Mouse (Mus musculus) midbrain, embryonic 14.5 days (tissue): ENCODE data around the gene Nckap5l. TPM values are rescaled to one million over a fixed set of nuclear protein-coding genes. Genes with fewer than 3 reads are reported as not detected.

Experiments used
- ATAC-seq: fragments of 200-750 bp; cut with Nextera tagmentation; 2 replicates; pipeline ENCODE4 v1.8.0; 2017; ENCODE audit warnings: moderate number of reproducible peaks, moderate library complexity; ENCODE audit not compliant: low FRiP score, low TSS enrichment
- DNase-seq: peaks from one replicate; pipeline ENCODE4 v3.0.0-alpha.2; 2015
- H3K27ac ChIP-seq: fragments of 300-500 bp; sonication (generic); replicated peaks from 2 replicates; pipeline ENCODE4 v1.5.1; 2014; ENCODE audit warnings: mild to moderate bottlenecking, low read depth, low read length, moderate library complexity
- H3K27me3 ChIP-seq: fragments of 300-500 bp; sonication (generic); 2 replicates; pipeline ENCODE4 v1.6.1; 2014; ENCODE audit warnings: low read length, control low read depth, mixed read lengths; ENCODE audit not compliant: control insufficient read depth, insufficient read depth
- H3K36me3 ChIP-seq: fragments of 300-500 bp; sonication (generic); 2 replicates; pipeline ENCODE4 v1.6.1; 2014; ENCODE audit warnings: low read length, control low read depth; ENCODE audit not compliant: control insufficient read depth, insufficient read depth
- H3K4me1 ChIP-seq: fragments of 300-500 bp; sonication (generic); 2 replicates; pipeline ENCODE4 v1.6.1; 2014; ENCODE audit warnings: mild to moderate bottlenecking, antibody characterized with exemption, low read length, control low read depth; ENCODE audit not compliant: control insufficient read depth, insufficient read depth
- H3K4me2 ChIP-seq: fragments of 300-500 bp; sonication (generic); 2 replicates; pipeline ENCODE4 v1.6.1; 2014; ENCODE audit warnings: mild to moderate bottlenecking, low read length, moderate library complexity
- H3K4me3 ChIP-seq: fragments of 300-500 bp; sonication (generic); replicated peaks from 2 replicates; pipeline ENCODE4 v1.5.1; 2014; ENCODE audit warnings: low read depth, low read length
- H3K9ac ChIP-seq: fragments of 300-500 bp; sonication (generic); replicated peaks from 2 replicates; pipeline ENCODE4 v1.6.1; 2014; ENCODE audit warnings: mild to moderate bottlenecking, low read length, moderate library complexity
- H3K9me3 ChIP-seq: fragments of 300-500 bp; sonication (generic); 2 replicates; pipeline ENCODE4 v1.6.1; 2016; ENCODE audit warnings: low read length, control low read depth, mixed read lengths; ENCODE audit not compliant: control insufficient read depth
- WGBS: fragments of 180-500 bp; shearing (Covaris S2); extraction: QIAGEN DNeasy Blood & Tissue Kit; methylation state at CpG from one replicate; pipeline ENCODE4 v1.1.7; 2014; 5-methylcytosine and 5-hydroxymethylcytosine counted together
- polyA plus RNA-seq: library from polyadenylated mRNA; unstranded; fragments of >200 nt; fragmentation: Nextera tagmentation; extraction: Ambion mirVana; gene quantifications from 2 replicates; pipeline ENCODE4 v1.2.1, GENCODE M21; 2014

The Nckap5l gene
- 16.8 and 17.6 TPM in 2 replicates for polyA plus RNA-seq

GRCm38 (mm10) chr15:99457606-99458401, at the start of gene Nckap5l:
Gene Nckap5l, minus strand, starts transcription at chr15:99457748.
- Histone ChIP-seq H3K4me3 (peak within 1 kb of the TSS; percentile 87), H3K9ac (peak within 1 kb of the TSS; percentile 74), H3K4me1 (peaks cover 32% of the 10 kb centered on the region), H3K9me3 (no peaks in the 10 kb centered on the region), H3K27ac (peak within 1 kb of the TSS; percentile 89), H3K4me2 (peak within 1 kb of the TSS; percentile 84), H3K27me3 (no peaks in the 10 kb centered on the region), H3K36me3 (peaks cover 2% of the 10 kb centered on the region; the same call in 1 of the 2 replicates)
- WGBS = under 1% methylated on average over 38 of the region's 45 CpGs
- ATAC-seq (peak; percentile 95), DNase-seq (peak; percentile 95)

GRCm38 (mm10) chr15:99505324-99506095, 48.0 kb upstream of the Nckap5l start:
- H3K9ac ChIP-seq = no peak overlapping the region
- WGBS = 83% methylated on average over 15 of the region's 15 CpGs
- H3K4me3 ChIP-seq = no peak overlapping the region
- DNase-seq (no peak), ATAC-seq (no peak)
- H3K27me3 ChIP-seq = no peaks in the 10 kb centered on the region
- H3K36me3 ChIP-seq = no peaks in the 10 kb centered on the region
- peaks cover 10% of the 10 kb centered on the region; the same call in 1 of the 2 replicates for H3K4me1 ChIP-seq
- no peaks in the 10 kb centered on the region for H3K9me3 ChIP-seq
- H3K27ac ChIP-seq = no peak overlapping the region
- no peak overlapping the region for H3K4me2 ChIP-seq

GRCm38 (mm10) chr15:99503256-99503655, 45.7 kb upstream of the Nckap5l start:
- no peaks in the 10 kb centered on the region for H3K36me3 ChIP-seq
- H3K4me3 ChIP-seq = no peak overlapping the region
- ATAC-seq = no peak
- 0 out of 2 replicates have a peak, but pooled peaks cover 3% of the 10 kb centered on the region for H3K27me3 ChIP-seq
- H3K4me2 ChIP-seq = no peak overlapping the region
- no peak overlapping the region for H3K27ac ChIP-seq
- no peak for DNase-seq
- no peaks in the 10 kb centered on the region for H3K9me3 ChIP-seq
- H3K4me1 ChIP-seq = peaks cover 10% of the 10 kb centered on the region; the same call in 1 of the 2 replicates
- no peak overlapping the region for H3K9ac ChIP-seq
- WGBS = 78% methylated on average over 5 of the region's 5 CpGs

DNA sequence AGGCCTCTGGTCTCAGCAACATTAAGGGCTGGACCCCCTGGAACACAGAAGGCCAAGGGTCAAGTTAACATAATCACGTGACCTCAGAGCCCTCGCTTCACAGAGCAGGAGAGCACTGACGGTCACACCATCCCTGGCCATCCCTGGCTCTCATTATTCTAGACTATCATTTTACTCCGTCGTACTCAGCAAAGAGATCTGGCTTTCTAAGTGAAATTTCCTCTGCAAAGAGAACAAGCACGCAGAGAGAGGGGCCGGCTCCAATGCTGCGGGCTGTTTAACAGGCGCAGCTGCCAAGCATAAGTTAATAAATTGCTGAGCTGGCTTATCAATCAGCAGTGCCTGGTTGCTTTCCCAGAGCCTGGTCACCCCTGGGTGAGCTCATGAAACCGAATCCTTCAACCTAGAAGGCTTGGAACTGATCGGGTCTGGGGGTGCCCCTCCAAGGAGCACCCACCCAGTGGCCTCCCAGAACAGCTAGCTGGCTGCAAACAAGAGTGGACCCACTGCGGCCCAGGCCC, 44.8 kb upstream of the Nckap5l start:
- no peak overlapping the region for H3K9ac ChIP-seq

DNA sequence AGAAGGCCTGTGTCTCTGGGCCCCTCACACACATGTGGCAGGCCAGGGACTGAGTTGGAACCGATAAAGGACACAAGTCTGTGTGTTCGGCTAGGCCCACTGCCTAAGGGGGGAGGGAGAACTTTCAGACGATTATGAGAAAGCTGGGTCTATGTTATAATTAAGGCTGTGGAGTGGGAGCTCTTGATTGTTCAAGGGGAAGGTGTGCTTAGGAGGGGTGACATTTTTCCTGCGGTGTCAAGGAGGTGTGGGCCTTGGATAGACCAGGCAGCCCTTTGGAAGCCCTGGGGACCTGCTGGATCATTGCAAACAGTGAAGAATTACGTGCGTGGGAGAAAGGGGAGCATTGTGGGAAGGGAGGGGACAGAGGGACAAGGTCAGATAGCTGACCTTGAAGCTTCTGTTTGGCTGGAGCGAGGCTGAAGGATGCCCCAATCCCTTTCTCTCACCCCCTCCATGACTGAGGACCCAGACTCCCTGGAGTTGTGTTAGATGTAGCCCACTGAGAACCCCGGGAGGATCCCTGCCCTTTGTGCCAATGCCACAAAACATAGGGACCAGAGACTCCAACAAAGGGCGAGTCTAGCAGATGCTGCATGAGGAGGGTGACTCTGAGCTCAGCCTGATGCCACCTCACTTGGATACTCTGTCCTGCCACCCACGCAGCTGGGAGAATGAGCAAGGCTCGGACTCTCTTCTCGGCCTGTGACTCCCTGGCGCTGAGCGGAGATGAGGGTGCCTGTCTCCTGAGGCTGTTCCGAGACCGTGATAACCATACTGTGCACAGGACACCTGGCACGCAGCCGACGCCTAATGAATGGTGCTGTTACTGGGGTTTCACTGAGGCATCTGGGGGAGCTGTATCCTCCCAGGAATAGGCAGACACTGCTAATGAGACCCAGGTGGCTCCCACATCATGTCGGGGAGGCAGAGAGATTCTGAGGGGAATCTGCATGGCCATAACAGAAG, 44.0 kb upstream of the Nckap5l start:
- Histone ChIP-seq H3K9me3 (no peaks in the 10 kb centered on the region), H3K4me3 (no peak overlapping the region), H3K4me1 (peaks cover 10% of the 10 kb centered on the region; the same call in 1 of the 2 replicates), H3K4me2 (no peak overlapping the region), H3K27me3 (0 out of 2 replicates have a peak, but pooled peaks cover 3% of the 10 kb centered on the region), H3K36me3 (no peaks in the 10 kb centered on the region), H3K9ac (no peak overlapping the region), H3K27ac (peak overlapping the region; percentile 38)
- ATAC-seq = no peak
- WGBS = 56% methylated on average over 20 of the region's 20 CpGs
- peak; percentile 34 for DNase-seq

More for the DNA sequence above, 44.8 kb upstream of the Nckap5l start:
- Histone ChIP-seq H3K27me3 (0 out of 2 replicates have a peak, but pooled peaks cover 3% of the 10 kb centered on the region), H3K4me3 (no peak overlapping the region), H3K4me2 (no peak overlapping the region), H3K9me3 (no peaks in the 10 kb centered on the region), H3K27ac (peak overlapping the region; percentile 38), H3K36me3 (no peaks in the 10 kb centered on the region), H3K4me1 (peaks cover 10% of the 10 kb centered on the region; the same call in 1 of the 2 replicates)
- WGBS = 40% methylated on average over 12 of the region's 12 CpGs
- ATAC-seq = no peak
- peak; percentile 56 for DNase-seq

DNA sequence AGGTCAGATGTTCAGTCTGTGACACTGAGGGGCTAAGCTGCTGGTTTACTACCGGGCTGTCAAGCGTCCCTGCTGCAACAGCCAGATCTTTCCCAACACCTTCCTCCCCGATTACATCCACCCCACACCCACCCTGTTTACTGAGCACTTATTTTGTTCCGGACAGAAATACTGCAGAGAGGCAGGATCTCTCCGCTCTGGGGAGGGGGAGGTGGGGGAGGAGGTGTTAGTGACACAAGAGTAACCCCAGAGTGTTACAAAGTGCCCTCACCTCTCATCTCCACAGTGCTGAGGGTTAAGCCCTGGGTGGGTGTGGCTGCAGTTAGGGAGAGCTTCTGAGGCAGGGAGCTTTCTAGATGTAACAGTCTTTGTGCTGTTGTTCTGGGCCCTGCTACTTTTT, 42.8 kb upstream of the Nckap5l start:
- H3K9ac ChIP-seq = no peak overlapping the region
- no peak overlapping the region for H3K27ac ChIP-seq
- no peak overlapping the region for H3K4me2 ChIP-seq
- H3K4me3 ChIP-seq = no peak overlapping the region
- no peak for DNase-seq
- WGBS = 66% methylated on average over 5 of the region's 5 CpGs
- H3K27me3 ChIP-seq = 0 out of 2 replicates have a peak, but pooled peaks cover 3% of the 10 kb centered on the region
- ATAC-seq = no peak
- peaks cover 10% of the 10 kb centered on the region; the same call in 1 of the 2 replicates for H3K4me1 ChIP-seq
- H3K9me3 ChIP-seq = no peaks in the 10 kb centered on the region
- H3K36me3 ChIP-seq = no peaks in the 10 kb centered on the region

- Histone ChIP-seq H3K9ac (no peak overlapping the region), H3K4me2 (no peak overlapping the region), H3K27me3 (0 out of 2 replicates have a peak, but pooled peaks cover 3% of the 10 kb centered on the region), H3K4me3 (no peak overlapping the region), H3K4me1 (peaks cover 10% of the 10 kb centered on the region; the same call in 1 of the 2 replicates), H3K9me3 (no peaks in the 10 kb centered on the region), H3K36me3 (no peaks in the 10 kb centered on the region), H3K27ac (no peak overlapping the region)
- DNase-seq (no peak), ATAC-seq (no peak)
- 59% methylated on average over 6 of the region's 6 CpGs for WGBS
These were observed 42.2 kb upstream of the Nckap5l start for GRCm38 (mm10) chr15:99499726-99500125.
